Comparison of ENCODE assay signal across 25 mouse cellular contexts in the genomic region with DNA sequence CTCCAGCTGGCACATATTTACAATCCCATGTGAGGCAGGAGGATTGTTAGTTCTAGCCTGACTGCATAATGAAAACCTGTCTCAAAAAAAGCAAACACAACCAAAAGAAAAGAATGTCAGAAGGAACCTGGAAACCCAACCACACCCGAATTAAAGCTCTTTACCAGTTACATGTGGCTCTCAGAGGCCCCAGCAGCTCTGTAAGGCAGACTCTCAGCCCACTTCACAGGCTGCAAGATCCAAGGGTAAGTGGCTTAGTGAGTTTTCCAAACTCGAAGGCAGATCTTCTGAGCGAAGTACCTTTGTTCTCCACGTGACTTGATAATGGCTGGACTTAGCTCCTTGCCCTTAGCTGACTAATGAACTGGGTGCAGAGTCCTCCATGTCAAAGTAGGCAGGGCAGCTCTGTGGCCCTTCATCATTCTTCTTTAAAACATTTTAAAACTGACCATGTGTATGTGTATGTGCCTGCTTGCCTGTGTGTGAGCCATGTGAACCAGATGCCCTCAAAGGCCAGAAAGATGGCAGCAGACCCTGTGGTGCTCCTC. TPM values are rescaled to one million over a fixed set of nuclear protein-coding genes. Genes with fewer than 3 reads are reported as not detected.
A peak's percentile ranks its signal among the peaks of the same experiment; 100 is the strongest.
DNase-seq lines count a peak whose midpoint lies in the region; ATAC-seq and TF ChIP-seq lines count a peak whose summit lies in the region.
"Had no signal": no experiment of that assay in that cellular context is flagged by ENCODE, and none has a peak within 500 bp of the region (broad histone marks: within the 10 kb centered on the region; RNA-seq: fewer than 3 reads in every experiment).

No protein-coding gene starts in this region.

- H3K27me3 ChIP-seq in embryonic facial prominence, embryonic 13.5 days, result no peaks in the 10 kb centered on the region
- H3K27me3 ChIP-seq in embryonic facial prominence, embryonic 10.5 days (replicated peaks; ENCODE audit: low read depth, poor library complexity, severe bottlenecking), result no peaks in the 10 kb centered on the region
- no peaks in the 10 kb centered on the region for H3K27me3 ChIP-seq in lung, embryonic 14.5 days (ENCODE audit: insufficient read depth, low read length)
- no peaks in the 10 kb centered on the region for H3K27me3 ChIP-seq in stomach, embryonic 15.5 days (replicated peaks)
- H3K27me3 ChIP-seq: liver, embryonic 13.5 days; midbrain, embryonic 12.5 days; neural tube, embryonic 12.5 days had no signal

- ATAC-seq in embryonic facial prominence, embryonic 13.5 days (ENCODE audit: insufficient number of reproducible peaks, insufficient read depth, low FRiP score, low TSS enrichment, low read depth), result no peak
- ATAC-seq in lung, embryonic 14.5 days (ENCODE audit: insufficient read depth), result no peak
- ATAC-seq in stomach, embryonic 15.5 days (ENCODE audit: insufficient read depth, low FRiP score, low read depth), result peak; percentile 47; the same call in 1 of the 2 replicates
- ATAC-seq: forebrain, embryonic 16.5 days; hindbrain, postnatal 0 days had no signal

- H3K36me3 ChIP-seq in embryonic facial prominence, embryonic 13.5 days, result peaks cover 82% of the 10 kb centered on the region
- H3K36me3 ChIP-seq in embryonic facial prominence, embryonic 10.5 days (replicated peaks), result peaks cover 89% of the 10 kb centered on the region
- H3K36me3 ChIP-seq in lung, embryonic 14.5 days (ENCODE audit: insufficient read depth), result peaks cover 66% of the 10 kb centered on the region
- H3K36me3 ChIP-seq in stomach, embryonic 15.5 days, result peaks cover 32% of the 10 kb centered on the region

- intact Hi-C loops in left cerebral cortex, postnatal 36 days (cut with DNase I), result no loop called here

- H3K27ac ChIP-seq in embryonic facial prominence, embryonic 13.5 days, result peak overlapping the region; percentile 13; the same call in 1 of the 2 replicates
- H3K27ac ChIP-seq in embryonic facial prominence, embryonic 10.5 days (replicated peaks), result no peak overlapping the region
- H3K27ac ChIP-seq in lung, embryonic 14.5 days (ENCODE audit: low read depth), result peak overlapping the region; percentile 50
- H3K27ac ChIP-seq in stomach, embryonic 15.5 days, result peak overlapping the region; percentile 52; the same call in 1 of the 2 replicates
- H3K27ac ChIP-seq in layer of hippocampus, adult 2 months, result no peak overlapping the region
- H3K27ac ChIP-seq: hindbrain, embryonic 10.5 days; hindbrain, postnatal 0 days; liver, embryonic 13.5 days; midbrain, embryonic 12.5 days; neural tube, embryonic 12.5 days had no signal

- no peaks in the 10 kb centered on the region for H3K9me3 ChIP-seq in embryonic facial prominence, embryonic 13.5 days
- H3K9me3 ChIP-seq in embryonic facial prominence, embryonic 10.5 days, result no peaks in the 10 kb centered on the region
- no peaks in the 10 kb centered on the region for H3K9me3 ChIP-seq in lung, embryonic 14.5 days (ENCODE audit: low read depth, low read length)
- no peaks in the 10 kb centered on the region for H3K9me3 ChIP-seq in stomach, embryonic 15.5 days
- H3K9me3 ChIP-seq: hindbrain, embryonic 10.5 days; liver, embryonic 13.5 days; midbrain, embryonic 12.5 days; neural tube, embryonic 12.5 days had no signal

- no peak overlapping the region for H3K4me3 ChIP-seq in embryonic facial prominence, embryonic 13.5 days
- H3K4me3 ChIP-seq in embryonic facial prominence, embryonic 10.5 days, result no peak overlapping the region
- H3K4me3 ChIP-seq in lung, embryonic 14.5 days (ENCODE audit: low read depth, low read length), result no peak overlapping the region
- H3K4me3 ChIP-seq in stomach, embryonic 15.5 days (replicated peaks), result no peak overlapping the region
- no peak overlapping the region for H3K4me3 ChIP-seq in layer of hippocampus, adult 2 months
- H3K4me3 ChIP-seq: hindbrain, embryonic 10.5 days; liver, embryonic 13.5 days; midbrain, embryonic 12.5 days; neural tube, embryonic 12.5 days had no signal

- H3K9ac ChIP-seq in embryonic facial prominence, embryonic 13.5 days, result no peak overlapping the region
- H3K9ac ChIP-seq in lung, embryonic 14.5 days, result no peak overlapping the region
- no peak overlapping the region for H3K9ac ChIP-seq in stomach, embryonic 15.5 days
- H3K9ac ChIP-seq: liver, embryonic 13.5 days; midbrain, embryonic 12.5 days; neural tube, embryonic 12.5 days had no signal

- 68% methylated on average over 4 of the region's 4 CpGs for WGBS in embryonic facial prominence, embryonic 13.5 days
- 85% methylated on average over 4 of the region's 4 CpGs for WGBS in embryonic facial prominence, embryonic 10.5 days
- 70% methylated on average over 4 of the region's 4 CpGs for WGBS in lung, embryonic 14.5 days
- 75% methylated on average over 4 of the region's 4 CpGs for WGBS in stomach, embryonic 15.5 days

- TF ChIP-seq CTCF in lung, embryonic 14.5 days (IDR thresholded peaks at IDR 0.05; ENCODE audit: low read depth), result no peak
- TF ChIP-seq CTCF in layer of hippocampus, adult 2 months (conservative IDR thresholded peaks at IDR 0.05), result no peak

- H3K4me1 ChIP-seq in embryonic facial prominence, embryonic 13.5 days, result peaks cover 10% of the 10 kb centered on the region; the same call in 1 of the 2 replicates
- H3K4me1 ChIP-seq in embryonic facial prominence, embryonic 10.5 days, result peaks cover 18% of the 10 kb centered on the region
- H3K4me1 ChIP-seq in lung, embryonic 14.5 days (ENCODE audit: insufficient read depth), result no peaks in the 10 kb centered on the region
- no peaks in the 10 kb centered on the region for H3K4me1 ChIP-seq in stomach, embryonic 15.5 days
- H3K4me1 ChIP-seq: hindbrain, embryonic 10.5 days; midbrain, embryonic 12.5 days; neural tube, embryonic 12.5 days had no signal

- no peak overlapping the region for H3K4me2 ChIP-seq in embryonic facial prominence, embryonic 13.5 days
- H3K4me2 ChIP-seq in lung, embryonic 14.5 days, result no peak overlapping the region
- no peak overlapping the region for H3K4me2 ChIP-seq in stomach, embryonic 15.5 days
- H3K4me2 ChIP-seq: liver, embryonic 13.5 days; midbrain, embryonic 12.5 days; neural tube, embryonic 12.5 days had no signal

- no peak for DNase-seq in embryonic facial prominence, embryonic 10.5 days (ENCODE audit: low spot score)
- DNase-seq in lung, embryonic 14.5 days, result no peak
- no peak for DNase-seq in lung, postnatal 4 days
- DNase-seq in kidney, postnatal 14 days, result peak; percentile 30
- DNase-seq in left cerebral cortex, postnatal 36 days (ENCODE audit: low spot score in 2 of 2), result no peak
- no peak for DNase-seq in layer of hippocampus, adult 2 months (ENCODE audit: low spot score in 2 of 2)
- DNase-seq: adrenal gland, adult 8-10 months; cerebellum, adult 9-10 months; gastrocnemius, postnatal 25 days; liver, embryonic 13.5 days; thymus, postnatal 4 days had no signal

RNA-seq across cellular contexts. Expression of a gene that starts 27.5 kb away (rescaled TPM):
- polyA plus RNA-seq in embryonic facial prominence, embryonic 13.5 days (2015; fragmentation: Nextera tagmentation; extraction: Ambion mirVana), result 1.8 and 2.3 TPM in 2 replicates
- 1.0 and 1.5 TPM in 2 replicates for polyA plus RNA-seq in embryonic facial prominence, embryonic 10.5 days (2016; fragmentation: Nextera tagmentation; extraction: Ambion mirVana)
- 0.43 and 0.46 TPM in 2 replicates for polyA plus RNA-seq in lung, embryonic 14.5 days (2014; fragmentation: Nextera tagmentation; extraction: Ambion mirVana)
- polyA plus RNA-seq in stomach, embryonic 15.5 days (2015; fragmentation: Nextera tagmentation; extraction: Ambion mirVana), result 0.93 and 1.3 TPM in 2 replicates
- not detected for total RNA-seq in left cerebral cortex, postnatal 36 days (2021)
- not detected for total RNA-seq in layer of hippocampus, adult 2 months (2021)
- total RNA-seq: gastrocnemius, postnatal 25 days; heart, adult 8-10 months; hindbrain, postnatal 0 days; layer of hippocampus, adult 8-10 months; left cerebral cortex, adult 18-20 months had no signal

RNA-seq across cellular contexts. Expression of a gene that starts 30.1 kb away (rescaled TPM):
- polyA plus RNA-seq in embryonic facial prominence, embryonic 13.5 days (2015; fragmentation: Nextera tagmentation; extraction: Ambion mirVana), result 14.8 and 16.4 TPM in 2 replicates
- 18.4 and 19.5 TPM in 2 replicates for polyA plus RNA-seq in embryonic facial prominence, embryonic 10.5 days (2016; fragmentation: Nextera tagmentation; extraction: Ambion mirVana)
- 17.4 TPM in 2 replicates for polyA plus RNA-seq in lung, embryonic 14.5 days (2014; fragmentation: Nextera tagmentation; extraction: Ambion mirVana)
- 12.2 and 14.8 TPM in 2 replicates for polyA plus RNA-seq in stomach, embryonic 15.5 days (2015; fragmentation: Nextera tagmentation; extraction: Ambion mirVana)
- 10 to 100 TPM; 43.2 to 45.2 TPM for total RNA-seq in left cerebral cortex, postnatal 36 days (2021)
- 10 to 100 TPM; 39.8 to 41.7 TPM for total RNA-seq in layer of hippocampus, adult 2 months (2021)

RNA-seq across cellular contexts. Expression of a gene that starts 30.2 kb away (rescaled TPM):
- not detected in 2 replicates for polyA plus RNA-seq in embryonic facial prominence, embryonic 13.5 days (2015; fragmentation: Nextera tagmentation; extraction: Ambion mirVana)
- not detected in 2 replicates for polyA plus RNA-seq in embryonic facial prominence, embryonic 10.5 days (2016; fragmentation: Nextera tagmentation; extraction: Ambion mirVana)
- polyA plus RNA-seq in lung, embryonic 14.5 days (2014; fragmentation: Nextera tagmentation; extraction: Ambion mirVana), result not detected in 2 replicates
- polyA plus RNA-seq in stomach, embryonic 15.5 days (2015; fragmentation: Nextera tagmentation; extraction: Ambion mirVana), result not detected in 2 replicates
- not detected for total RNA-seq in left cerebral cortex, postnatal 36 days (2021)
- total RNA-seq in layer of hippocampus, adult 2 months (2021), result not detected
- total RNA-seq: adrenal gland, adult 8-10 months; gastrocnemius, postnatal 25 days; heart, adult 8-10 months; hindbrain, postnatal 0 days; layer of hippocampus, adult 8-10 months; left cerebral cortex, adult 18-20 months had no signal
- polyA plus RNA-seq: cortical plate, adult 2 months; embryonic facial prominence, embryonic 14.5 days; forebrain, embryonic 16.5 days; heart, embryonic 16.5 days; hindbrain, embryonic 10.5 days; hindbrain, postnatal 0 days; limb, embryonic 11.5 days; liver, embryonic 13.5 days; midbrain, embryonic 12.5 days; neural tube, embryonic 12.5 days had no signal

RNA-seq across cellular contexts. Expression of a gene that starts 34.9 kb away (rescaled TPM):
- 94.6 and 107 TPM in 2 replicates for polyA plus RNA-seq in embryonic facial prominence, embryonic 13.5 days (2015; fragmentation: Nextera tagmentation; extraction: Ambion mirVana)
- polyA plus RNA-seq in embryonic facial prominence, embryonic 10.5 days (2016; fragmentation: Nextera tagmentation; extraction: Ambion mirVana), result 117 and 119 TPM in 2 replicates
- polyA plus RNA-seq in lung, embryonic 14.5 days (2014; fragmentation: Nextera tagmentation; extraction: Ambion mirVana), result 68.8 and 72.1 TPM in 2 replicates
- 66.3 and 70.8 TPM in 2 replicates for polyA plus RNA-seq in stomach, embryonic 15.5 days (2015; fragmentation: Nextera tagmentation; extraction: Ambion mirVana)
- 10 to 100 TPM; 59.2 to 72.7 TPM for total RNA-seq in left cerebral cortex, postnatal 36 days (2021)
- 10 to 100 TPM; 48.6 to 50.7 TPM for total RNA-seq in layer of hippocampus, adult 2 months (2021)

RNA-seq across cellular contexts. Expression of a gene that starts 35.0 kb away (rescaled TPM):
- polyA plus RNA-seq in embryonic facial prominence, embryonic 13.5 days (2015; fragmentation: Nextera tagmentation; extraction: Ambion mirVana), result 3.0 and 3.6 TPM in 2 replicates
- 2.3 and 3.5 TPM in 2 replicates for polyA plus RNA-seq in embryonic facial prominence, embryonic 10.5 days (2016; fragmentation: Nextera tagmentation; extraction: Ambion mirVana)
- polyA plus RNA-seq in lung, embryonic 14.5 days (2014; fragmentation: Nextera tagmentation; extraction: Ambion mirVana), result 3.0 and 3.4 TPM in 2 replicates
- 2.6 and 3.0 TPM in 2 replicates for polyA plus RNA-seq in stomach, embryonic 15.5 days (2015; fragmentation: Nextera tagmentation; extraction: Ambion mirVana)
- 1 to 10 TPM; 3.2 to 5.4 TPM for total RNA-seq in left cerebral cortex, postnatal 36 days (2021)
- total RNA-seq in layer of hippocampus, adult 2 months (2021), result 1 to 10 TPM; 5.3 to 5.8 TPM

Comparison
In these comparisons a context has a peak if more than half of its experiments do, and no peak if none do; other contexts are left out.
1. H3K27ac ChIP-seq: peak in embryonic facial prominence, embryonic 13.5 days (single experiment), lung, embryonic 14.5 days (single experiment) and stomach, embryonic 15.5 days (single experiment); none in embryonic facial prominence, embryonic 10.5 days (single experiment) and layer of hippocampus, adult 2 months (single experiment).